Mouse (Mus musculus) adrenal gland, postnatal 25 days (tissue): Measurements from ENCODE around the gene Thumpd2. TPM values are rescaled to one million over a fixed set of nuclear protein-coding genes. Genes with fewer than 3 reads are reported as not detected.

Source experiments
- DNase-seq: peaks from one replicate; pipeline ENCODE4 v3.0.0; 2021; ENCODE audit warnings: mixed read lengths
- total RNA-seq: library from RNA; stranded (reverse); gene quantifications from 2 replicates; pipeline ENCODE4 v1.2.3, GENCODE M21; 2021

Gene Thumpd2
- total RNA-seq, 1 experiment from 2014 or later, result 11.2 TPM

- DNase-seq, result no peak
Observed at GRCm38 (mm10) chr17:81032957-81033356, 31.9 kb downstream of the Thumpd2 start.

GRCm38 (mm10) chr17:81031830-81032442 lies 32.9 kb downstream of the Thumpd2 start:
- DNase-seq, result no peak

GRCm38 (mm10) chr17:81027331-81027730 lies 37.6 kb downstream of the Thumpd2 start:
- DNase-seq, result no peak

- DNase-seq, result no peak
Observed at GRCm38 (mm10) chr17:81017132-81017531, 47.8 kb downstream of the Thumpd2 start.

GRCm38 (mm10) chr17:81015814-81016447 lies 49.0 kb downstream of the Thumpd2 start:
- DNase-seq, result no peak

GRCm38 (mm10) chr17:81010844-81011685 lies 53.8 kb downstream of the Thumpd2 start:
- no peak for DNase-seq

GRCm38 (mm10) chr17:81010199-81010598 lies 54.7 kb downstream of the Thumpd2 start:
- no peak for DNase-seq

- DNase-seq, result no peak
Observed at GRCm38 (mm10) chr17:81009112-81009511, 55.8 kb downstream of the Thumpd2 start.

- DNase-seq, result no peak
Observed at GRCm38 (mm10) chr17:81005292-81005691, 59.6 kb downstream of the Thumpd2 start.

GRCm38 (mm10) chr17:81004454-81004853 lies 60.4 kb downstream of the Thumpd2 start:
- no peak for DNase-seq

GRCm38 (mm10) chr17:81002130-81002529 lies 62.8 kb downstream of the Thumpd2 start:
- DNase-seq, result no peak

GRCm38 (mm10) chr17:81001647-81002046 lies 63.2 kb downstream of the Thumpd2 start:
- DNase-seq, result no peak

- DNase-seq, result no peak
Observed at GRCm38 (mm10) chr17:81001010-81001409, 63.9 kb downstream of the Thumpd2 start.

GRCm38 (mm10) chr17:80998958-80999357 lies 65.9 kb downstream of the Thumpd2 start:
- no peak for DNase-seq

GRCm38 (mm10) chr17:80997226-80997625 lies 67.7 kb downstream of the Thumpd2 start:
- no peak for DNase-seq

GRCm38 (mm10) chr17:80991535-80992127 lies 73.3 kb downstream of the Thumpd2 start:
- DNase-seq, result no peak

GRCm38 (mm10) chr17:80982976-80983375 lies 81.9 kb downstream of the Thumpd2 start:
- DNase-seq, result no peak

GRCm38 (mm10) chr17:80982412-80982787 lies 82.5 kb downstream of the Thumpd2 start:
- DNase-seq, result peak; percentile 59

GRCm38 (mm10) chr17:80981721-80982411 lies 83.0 kb downstream of the Thumpd2 start:
- DNase-seq, result no peak

- no peak for DNase-seq
Observed at GRCm38 (mm10) chr17:80980096-80980495, 84.8 kb downstream of the Thumpd2 start.

- no peak for DNase-seq
Observed at GRCm38 (mm10) chr17:80977245-80977644, 87.6 kb downstream of the Thumpd2 start.
